Mouse (Mus musculus): ENCODE results near the gene Pard6b.

Pard6b gene

DNA sequence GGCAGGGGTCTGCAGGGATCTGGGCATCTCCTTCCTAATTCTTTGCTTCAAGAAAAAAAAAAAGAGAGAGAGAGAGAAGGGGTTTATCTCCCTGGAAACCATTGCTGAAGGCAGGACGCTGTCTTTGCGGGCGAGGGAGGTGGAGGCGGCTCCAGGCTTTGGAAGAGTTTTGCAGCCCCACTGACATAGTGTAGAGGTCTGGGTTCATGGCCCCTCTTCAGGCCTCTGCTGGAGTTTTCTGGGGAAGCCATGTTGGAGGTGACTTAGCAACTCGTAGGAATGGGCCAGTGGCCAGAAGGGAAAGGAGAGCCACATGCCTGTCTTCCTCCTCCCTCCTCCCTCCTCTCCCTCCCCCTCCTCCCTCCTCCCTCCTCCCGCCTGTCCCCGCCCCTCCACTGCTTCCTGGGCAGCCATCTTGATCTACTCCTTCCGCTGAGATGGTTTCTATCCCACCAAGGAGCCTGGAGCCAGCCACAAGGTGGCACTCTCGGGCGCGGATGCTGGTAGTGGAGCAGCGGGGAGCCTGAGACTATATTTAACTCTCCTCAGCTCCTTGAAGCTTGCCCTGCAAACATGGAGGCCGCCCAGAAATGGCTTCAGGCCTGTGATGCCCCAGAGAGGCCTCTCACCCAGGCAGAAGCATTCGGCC lies 47.5 kb downstream of the Pard6b start:
- DNase-seq (ENCODE audit: low read depth, low spot score), result peak; percentile 96

DNA sequence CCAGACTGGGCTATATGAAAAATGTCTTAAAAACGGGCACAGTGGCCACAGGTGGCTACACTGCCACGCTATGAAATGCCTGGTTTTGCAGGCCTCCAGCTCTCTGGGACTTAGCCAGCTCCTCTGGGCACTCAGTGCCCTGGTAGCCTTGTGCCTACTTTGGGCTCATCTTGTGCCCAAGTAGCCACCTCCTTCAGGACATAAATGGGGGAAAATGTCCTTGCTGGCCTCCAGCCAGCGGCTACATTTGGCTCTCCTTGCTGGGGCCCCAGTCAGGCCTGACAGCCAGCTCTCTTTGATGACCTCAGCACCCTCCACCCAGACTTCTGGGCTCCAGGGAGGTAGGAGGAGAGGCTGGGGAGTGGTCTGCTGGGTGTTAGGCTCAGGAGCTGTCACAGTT lies 49.2 kb downstream of the Pard6b start:
- no peak for DNase-seq (ENCODE audit: low read depth, low spot score)

DNA sequence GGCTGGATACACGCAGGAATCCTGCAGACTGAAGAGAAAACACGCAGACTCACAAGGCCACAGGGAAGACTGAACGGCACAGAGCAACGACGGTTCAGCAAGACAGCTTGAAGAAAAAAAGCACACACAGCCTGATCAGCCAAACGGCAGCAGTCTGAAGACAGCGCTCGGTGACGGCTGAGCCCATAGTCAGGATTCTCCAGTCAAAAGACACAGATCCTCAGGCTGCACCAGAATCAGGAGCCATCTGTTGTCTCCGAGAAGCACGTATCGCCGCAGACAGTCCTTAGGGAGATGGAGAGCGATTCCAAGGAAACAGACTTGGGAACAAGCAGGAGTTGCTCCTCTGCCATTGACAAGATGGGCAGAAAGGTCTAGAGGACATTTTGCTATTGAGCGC lies 56.4 kb downstream of the Pard6b start:
- no peak for DNase-seq (ENCODE audit: low read depth, low spot score)

DNA sequence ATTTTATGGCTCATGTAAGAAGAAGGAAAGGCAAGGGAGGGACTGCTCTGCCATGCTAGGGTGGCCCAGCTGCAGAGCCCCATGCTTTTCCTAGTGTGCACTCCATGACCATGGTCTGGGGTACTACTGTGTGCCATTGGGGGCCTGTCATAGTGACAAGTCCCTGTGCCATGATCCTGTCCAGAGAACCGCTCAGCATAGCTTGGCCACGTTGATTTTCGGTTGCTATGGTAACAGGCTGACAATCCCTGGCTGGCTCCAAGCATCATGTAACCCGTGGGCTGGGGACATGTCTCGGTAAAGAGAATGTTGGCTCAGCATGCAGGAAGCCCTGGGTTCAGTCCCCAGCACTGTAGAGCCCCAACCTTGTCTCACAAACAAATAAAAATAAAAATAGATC lies 63.0 kb downstream of the Pard6b start:
- DNase-seq (ENCODE audit: low read depth, low spot score), result peak; percentile 38

DNA sequence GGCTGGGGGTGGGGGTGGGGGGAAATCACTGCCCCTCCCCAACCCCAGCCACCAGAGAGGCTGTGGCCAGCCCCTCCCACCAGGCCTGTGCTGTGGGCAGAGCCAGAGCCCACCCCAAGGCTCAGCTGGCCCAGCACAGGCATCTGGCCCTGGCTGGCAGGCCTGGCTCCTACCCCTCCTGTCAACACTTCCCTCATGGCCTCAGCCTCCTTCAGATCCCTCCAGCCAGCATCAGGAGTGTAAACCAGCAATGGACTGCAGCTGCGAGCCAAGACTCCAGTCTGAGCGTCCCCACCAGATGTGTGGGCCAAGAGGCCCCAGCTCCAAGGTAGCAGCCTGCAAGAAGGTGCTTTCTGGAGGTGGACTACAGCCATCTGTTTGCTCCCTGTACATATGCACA lies 64.6 kb downstream of the Pard6b start:
- DNase-seq (ENCODE audit: low read depth, low spot score), result no peak

DNA sequence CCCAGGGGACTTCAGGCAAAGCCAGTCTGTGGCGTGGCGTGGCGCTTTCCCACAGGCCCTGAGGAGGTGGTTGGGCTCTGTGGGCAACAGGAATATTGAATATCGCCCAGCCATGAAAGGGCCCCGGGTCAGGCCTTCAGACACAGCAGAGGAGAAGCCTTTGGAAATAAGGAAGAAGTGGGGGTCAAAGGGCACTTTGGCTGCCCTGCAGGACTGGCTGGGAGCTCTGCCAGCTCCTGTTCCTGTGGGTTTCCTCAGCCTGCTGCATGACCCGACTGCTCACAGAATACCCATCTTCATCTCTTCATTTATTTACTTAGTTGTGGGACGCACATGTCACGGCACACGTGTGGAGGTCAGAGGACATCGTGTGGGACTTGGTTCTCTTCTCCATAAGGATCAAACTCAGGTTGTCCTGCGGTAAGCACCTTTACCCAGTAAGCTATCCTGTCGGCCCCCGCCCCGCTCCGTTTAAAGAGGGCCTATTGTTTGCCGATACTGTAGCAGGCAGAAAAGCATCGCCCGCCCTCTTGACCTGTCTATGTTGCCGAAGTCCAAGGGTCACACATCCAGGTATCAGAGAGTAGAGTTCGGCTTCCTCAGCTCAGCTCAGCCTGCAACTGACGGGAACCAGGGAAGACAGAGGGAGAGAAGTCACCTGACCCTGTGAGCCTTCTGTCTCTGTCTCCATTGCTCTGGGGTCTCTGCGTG lies 67.1 kb downstream of the Pard6b start:
- DNase-seq (ENCODE audit: low read depth, low spot score), result no peak

DNA sequence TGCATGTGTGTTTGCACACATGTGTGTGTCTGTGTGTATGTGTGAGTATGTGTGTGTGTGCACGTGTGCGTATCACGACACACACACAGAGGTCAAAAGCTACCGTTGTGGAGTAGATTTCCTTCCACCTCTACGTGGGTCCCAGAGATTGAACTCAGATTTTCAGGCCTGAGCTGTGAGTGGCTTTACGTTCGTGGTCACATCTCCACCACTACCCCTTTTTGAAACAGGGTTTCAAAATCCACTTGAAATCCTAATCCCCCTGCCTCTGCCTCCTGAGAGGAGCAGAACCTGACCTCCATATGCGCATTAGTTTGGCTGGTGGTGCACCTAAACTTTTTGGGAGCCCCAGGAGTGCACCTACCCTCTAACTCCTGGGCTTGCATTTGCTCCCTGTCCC lies 68.4 kb downstream of the Pard6b start:
- no peak for DNase-seq (ENCODE audit: low read depth, low spot score)
